Mouse (Mus musculus): ENCODE measurements around the gene Kcnd2. TPM values are rescaled to one million over a fixed set of nuclear protein-coding genes. Genes with fewer than 3 reads are reported as not detected.

The Kcnd2 gene
- total and polyA plus RNA-seq, 3 experiments: not detected

GRCm38 (mm10) chr6:21527489-21528074, 312.3 kb downstream of the Kcnd2 start:
- no peak for TF ChIP-seq ZKSCAN1 (IDR thresholded peaks at IDR 0.05; ENCODE audit: borderline replicate concordance, low read depth, low read length)
- TF ChIP-seq POLR2A (IDR thresholded peaks at IDR 0.05; ENCODE audit: low read depth, low read length): no peak
- no peak for TF ChIP-seq ZNF384 (IDR thresholded peaks at IDR 0.05; ENCODE audit: low read depth, low read length)
- no peak for TF ChIP-seq MAFK (IDR thresholded peaks at IDR 0.05; ENCODE audit: insufficient replicate concordance, low read length)
- no peak for TF ChIP-seq SIN3A (IDR thresholded peaks at IDR 0.05; ENCODE audit: low read length)
- no peak for TF ChIP-seq ZC3H11A (IDR thresholded peaks at IDR 0.05; ENCODE audit: low read depth, low read length)
- no peak for TF ChIP-seq TBP (conservative IDR thresholded peaks at IDR 0.05; ENCODE audit: low read depth, low read length)
- no peak for TF ChIP-seq CTCF (conservative IDR thresholded peaks at IDR 0.05 in 1 of 2, IDR thresholded peaks at IDR 0.05 in 1 of 2; ENCODE audit: low read depth in 2 of 2, low read length in 2 of 2)
- no peak for TF ChIP-seq MXI1 (IDR thresholded peaks at IDR 0.05; ENCODE audit: low read depth, low read length)
- TF ChIP-seq USF2 (conservative IDR thresholded peaks at IDR 0.05; ENCODE audit: low read depth, low read length): no peak
- no peak for TF ChIP-seq HCFC1 (IDR thresholded peaks at IDR 0.05; ENCODE audit: low read depth, low read length)
- no peaks in the 10 kb centered on the region for H3K36me3 ChIP-seq (replicated peaks in 1 of 2; ENCODE audit: control insufficient read depth in 1 of 2, insufficient read depth in 1 of 2, low read length in 1 of 2)
- H3K9me3 ChIP-seq (replicated peaks; ENCODE audit: low read length): no peaks in the 10 kb centered on the region
- H3K27ac ChIP-seq (ENCODE audit: insufficient read depth, low read depth): no peak overlapping the region
- H3K79me2 ChIP-seq (replicated peaks; ENCODE audit: control insufficient read depth, extremely low read depth, insufficient read depth, poor library complexity, severe bottlenecking): no peaks in the 10 kb centered on the region
- no peak for DNase-seq (ENCODE audit: extremely low read depth)
- peaks cover 0 to 4% of the 10 kb centered on the region in 2 experiments; a peak in 1 of 4 replicates for H3K4me1 ChIP-seq (ENCODE audit: control insufficient read depth in 1 of 2, insufficient read depth in 2 of 2)
- in situ Hi-C loops (cut with MboI; ENCODE audit: low pct_ligation_motif_present, low pct_unique_long_range_greater_than_20kb, low sequenced_read_pairs): no loop called here
- H3K27me3 ChIP-seq (replicated peaks): no peaks in the 10 kb centered on the region
- no peak overlapping the region for H3K4me2 ChIP-seq (ENCODE audit: insufficient read depth, low read depth, poor library complexity, severe bottlenecking)
- H3K4me3 ChIP-seq (replicated peaks in 1 of 3; ENCODE audit: low read depth in 2 of 3, low read length in 2 of 3, poor library complexity in 1 of 3): no peak overlapping the region
- dilution Hi-C loops (cut with MboI; ENCODE audit: extremely low pct_ligation_motif_present, extremely low pct_unique_long_range_greater_than_20kb, low sequenced_read_pairs): no loop called here
- no peak overlapping the region for H3K9ac ChIP-seq (ENCODE audit: insufficient read depth, low read depth)

DNA sequence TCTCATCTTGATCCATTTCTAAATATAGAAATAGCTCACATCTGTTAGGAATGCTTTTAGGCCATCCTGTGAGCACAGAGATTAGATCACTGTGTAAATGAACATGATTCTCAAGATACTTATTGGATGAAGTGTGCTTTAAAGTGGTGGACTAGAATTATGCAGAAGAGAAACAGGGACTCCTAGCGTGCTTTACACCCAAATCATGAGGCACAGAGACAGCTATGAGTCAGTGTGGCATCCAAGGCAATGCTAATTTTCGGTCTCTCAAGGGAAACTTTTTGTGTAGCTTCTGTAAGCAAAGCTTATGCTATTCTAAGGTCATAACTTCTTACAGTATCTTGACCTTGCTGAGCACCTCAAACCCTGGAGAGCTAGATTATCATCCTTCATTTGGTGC, 318.7 kb downstream of the Kcnd2 start:
- no peaks in the 10 kb centered on the region for H3K36me3 ChIP-seq (replicated peaks in 1 of 2; ENCODE audit: control insufficient read depth in 1 of 2, insufficient read depth in 1 of 2, low read length in 1 of 2)
- H3K27me3 ChIP-seq (replicated peaks): no peaks in the 10 kb centered on the region
- peak; percentile 9 for DNase-seq (ENCODE audit: extremely low read depth)
- TF ChIP-seq KAT2A (IDR thresholded peaks at IDR 0.05; ENCODE audit: insufficient replicate concordance, low read length) (no peak), POLR2AphosphoS2 (IDR thresholded peaks at IDR 0.05; ENCODE audit: low read depth, low read length) (no peak), HCFC1 (IDR thresholded peaks at IDR 0.05; ENCODE audit: low read depth, low read length) (no peak), IRF4 (IDR thresholded peaks at IDR 0.05; ENCODE audit: low read depth, low read length) (no peak), MAX (IDR thresholded peaks at IDR 0.05; ENCODE audit: low read length) (no peak), NRF1 (IDR thresholded peaks at IDR 0.05; ENCODE audit: low read depth, low read length) (no peak), MXI1 (IDR thresholded peaks at IDR 0.05; ENCODE audit: low read depth, low read length) (no peak), RAD21 (IDR thresholded peaks at IDR 0.05; ENCODE audit: low read depth, low read length) (no peak; the same call in 1 of the 2 replicates), E2F4 (IDR thresholded peaks at IDR 0.05; ENCODE audit: insufficient replicate concordance, low read depth, low read length) (no peak), POLR2A (IDR thresholded peaks at IDR 0.05; ENCODE audit: low read depth, low read length) (no peak), ZMIZ1 (IDR thresholded peaks at IDR 0.05; ENCODE audit: low read depth, low read length) (no peak), CTCF (conservative IDR thresholded peaks at IDR 0.05 in 1 of 2, IDR thresholded peaks at IDR 0.05 in 1 of 2; ENCODE audit: low read depth in 2 of 2, low read length in 2 of 2) (no peak), GABPA (IDR thresholded peaks at IDR 0.05; ENCODE audit: insufficient replicate concordance, low read depth, low read length) (no peak)
- no peak overlapping the region for H3K4me3 ChIP-seq (replicated peaks in 1 of 3; ENCODE audit: low read depth in 2 of 3, low read length in 2 of 3, poor library complexity in 1 of 3)
- dilution Hi-C loops (cut with MboI; ENCODE audit: extremely low pct_ligation_motif_present, extremely low pct_unique_long_range_greater_than_20kb, low sequenced_read_pairs): no loop called here
- no peak overlapping the region for H3K27ac ChIP-seq (ENCODE audit: insufficient read depth, low read depth)
- H3K9ac ChIP-seq (ENCODE audit: insufficient read depth, low read depth): no peak overlapping the region
- H3K79me2 ChIP-seq (replicated peaks; ENCODE audit: control insufficient read depth, extremely low read depth, insufficient read depth, poor library complexity, severe bottlenecking): no peaks in the 10 kb centered on the region
- in situ Hi-C loops (cut with MboI; ENCODE audit: low pct_ligation_motif_present, low pct_unique_long_range_greater_than_20kb, low sequenced_read_pairs): no loop called here
- peaks cover 0 to 4% of the 10 kb centered on the region in 2 experiments; a peak in 1 of 4 replicates for H3K4me1 ChIP-seq (ENCODE audit: control insufficient read depth in 1 of 2, insufficient read depth in 2 of 2)
- no peak overlapping the region for H3K4me2 ChIP-seq (ENCODE audit: insufficient read depth, low read depth, poor library complexity, severe bottlenecking)
- H3K9me3 ChIP-seq (replicated peaks; ENCODE audit: low read length): no peaks in the 10 kb centered on the region

Data from CH12.LX (cell line).